Mouse (Mus musculus) ES-Bruce4 (cell line): ENCODE measurements around the gene Dnajc8. TPM values are rescaled to one million over a fixed set of nuclear protein-coding genes. Genes with fewer than 3 reads are reported as not detected.
"Not testable (repeated sequence)": the region's sequence is repeated elsewhere in the genome, so short reads cannot be mapped to it uniquely, and the experiment has no call there.

Source experiments
- H3K27ac ChIP-seq: 2 replicates; pipeline ENCODE4 v1.5.1; 2012; ENCODE audit warnings: low read length, inconsistent platforms; ENCODE audit not compliant: insufficient read depth
- H3K27me3 ChIP-seq: 2 replicates; pipeline ENCODE4 v1.6.1; 2012; ENCODE audit warnings: mild to moderate bottlenecking, low read length, inconsistent platforms; ENCODE audit not compliant: control insufficient read depth, poor library complexity, insufficient read depth, severe bottlenecking
- H3K36me3 ChIP-seq: 2 replicates; pipeline ENCODE4 v1.6.1; 2012; ENCODE audit warnings: inconsistent platforms, mild to moderate bottlenecking, low read length, moderate library complexity; ENCODE audit not compliant: control insufficient read depth, poor library complexity, insufficient read depth, severe bottlenecking
- H3K4me1 ChIP-seq: one replicate; pipeline ENCODE4 v1.8.1; 2011; ENCODE audit warnings: low read length; ENCODE audit not compliant: control insufficient read depth, insufficient read depth
- H3K4me3 ChIP-seq: 2 replicates; pipeline ENCODE4 v1.5.1; 2011; ENCODE audit warnings: low read depth, mild to moderate bottlenecking, low read length
- H3K9ac ChIP-seq: 2 replicates; pipeline ENCODE4 v1.6.1; 2012; ENCODE audit warnings: low read depth, mild to moderate bottlenecking, inconsistent platforms; ENCODE audit not compliant: poor library complexity, severe bottlenecking
- H3K9me3 ChIP-seq: replicated peaks from 2 replicates; pipeline ENCODE4 v1.6.1; 2012; ENCODE audit warnings: mild to moderate bottlenecking, low read length, inconsistent platforms; ENCODE audit not compliant: control insufficient read depth, poor library complexity, insufficient read depth, severe bottlenecking
- CTCF ChIP-seq: IDR thresholded peaks from one replicate; pipeline ENCODE4 v1.8.1; 2011; ENCODE audit warnings: low read depth, low read length
- EP300 ChIP-seq: IDR thresholded peaks from 2 replicates; pipeline ENCODE4 v1.6.1; 2011; ENCODE audit warnings: low read depth, low read length; ENCODE audit not compliant: insufficient read depth
- POLR2A ChIP-seq: IDR thresholded peaks from one replicate; pipeline ENCODE4 v1.8.1; 2011; ENCODE audit warnings: low read length; ENCODE audit not compliant: insufficient read depth
- polyA plus RNA-seq: library from polyadenylated mRNA; stranded (reverse); fragments of >200 nt; gene quantifications from 2 replicates; pipeline ENCODE4 v1.2.4, GENCODE M21; 2011; ENCODE audit warnings: low read depth; ENCODE audit not compliant: missing spikeins, insufficient read depth, insufficient read length

The Dnajc8 gene
- polyA plus RNA-seq, 1 experiment: 348 TPM

GRCm38 (mm10) chr4:132600465-132600864, 65.1 kb downstream of the Dnajc8 start:
- no peaks in the 10 kb centered on the region for H3K9me3 ChIP-seq
- no peaks in the 10 kb centered on the region for H3K36me3 ChIP-seq
- no peaks in the 10 kb centered on the region for H3K4me1 ChIP-seq
- no peak overlapping the region for H3K4me3 ChIP-seq
- no peak overlapping the region for H3K27ac ChIP-seq
- H3K9ac ChIP-seq: no peak overlapping the region
- no peak for TF ChIP-seq EP300
- no peak for TF ChIP-seq POLR2A
- no peak for TF ChIP-seq CTCF
- no peaks in the 10 kb centered on the region for H3K27me3 ChIP-seq

GRCm38 (mm10) chr4:132601242-132601641, 65.9 kb downstream of the Dnajc8 start:
- not testable (repeated sequence) for H3K9me3 ChIP-seq, H3K27me3 ChIP-seq, H3K36me3 ChIP-seq, H3K4me1 ChIP-seq, H3K4me3 ChIP-seq, H3K9ac ChIP-seq, H3K27ac ChIP-seq

Other genes with a start within 250 kb of the Dnajc8 start
- gene Rab42, start 232.2 kb upstream of the Dnajc8 start, polyA plus RNA-seq: 0.90 TPM in 1 of 2 replicates, not detected in the other
- gene Trnau1ap, start 206.0 kb upstream of the Dnajc8 start, polyA plus RNA-seq: 35.2 and 36.1 TPM in 2 replicates
- 78.8 and 83.1 TPM in 2 replicates for gene Rcc1, start 181.9 kb upstream of the Dnajc8 start, polyA plus RNA-seq
- gene Phactr4, start 113.1 kb upstream of the Dnajc8 start, polyA plus RNA-seq: 31.5 and 35.1 TPM in 2 replicates
- 22.5 and 24.4 TPM in 2 replicates for gene Med18, start 71.6 kb upstream of the Dnajc8 start, polyA plus RNA-seq
- 41.6 TPM in 2 replicates for gene Sesn2, start 25.0 kb upstream of the Dnajc8 start, polyA plus RNA-seq
- gene Atpif1, start 1.9 kb upstream of the Dnajc8 start, polyA plus RNA-seq: 461 and 512 TPM in 2 replicates
- 0.22 and 0.30 TPM in 2 replicates for gene Ptafr, start 28.5 kb downstream of the Dnajc8 start, polyA plus RNA-seq
- gene Eya3, start 103.4 kb downstream of the Dnajc8 start, polyA plus RNA-seq: 77.8 and 78.7 TPM in 2 replicates
- gene Xkr8, start 197.0 kb downstream of the Dnajc8 start, polyA plus RNA-seq: 6.3 and 8.1 TPM in 2 replicates
- 6.3 and 6.4 TPM in 2 replicates for gene Smpdl3b, start 221.7 kb downstream of the Dnajc8 start, polyA plus RNA-seq
- gene Rpa2, start 232.8 kb downstream of the Dnajc8 start, polyA plus RNA-seq: 78.2 and 78.7 TPM in 2 replicates